Mouse (Mus musculus) A20 (cell line): ENCODE measurements around the gene Tmem179b.

Experiments
- DNase-seq: peaks from one replicate; pipeline ENCODE4 v3.0.0-alpha.2; 2011; ENCODE audit warnings: low read depth, low spot score

Tmem179b gene

DNA sequence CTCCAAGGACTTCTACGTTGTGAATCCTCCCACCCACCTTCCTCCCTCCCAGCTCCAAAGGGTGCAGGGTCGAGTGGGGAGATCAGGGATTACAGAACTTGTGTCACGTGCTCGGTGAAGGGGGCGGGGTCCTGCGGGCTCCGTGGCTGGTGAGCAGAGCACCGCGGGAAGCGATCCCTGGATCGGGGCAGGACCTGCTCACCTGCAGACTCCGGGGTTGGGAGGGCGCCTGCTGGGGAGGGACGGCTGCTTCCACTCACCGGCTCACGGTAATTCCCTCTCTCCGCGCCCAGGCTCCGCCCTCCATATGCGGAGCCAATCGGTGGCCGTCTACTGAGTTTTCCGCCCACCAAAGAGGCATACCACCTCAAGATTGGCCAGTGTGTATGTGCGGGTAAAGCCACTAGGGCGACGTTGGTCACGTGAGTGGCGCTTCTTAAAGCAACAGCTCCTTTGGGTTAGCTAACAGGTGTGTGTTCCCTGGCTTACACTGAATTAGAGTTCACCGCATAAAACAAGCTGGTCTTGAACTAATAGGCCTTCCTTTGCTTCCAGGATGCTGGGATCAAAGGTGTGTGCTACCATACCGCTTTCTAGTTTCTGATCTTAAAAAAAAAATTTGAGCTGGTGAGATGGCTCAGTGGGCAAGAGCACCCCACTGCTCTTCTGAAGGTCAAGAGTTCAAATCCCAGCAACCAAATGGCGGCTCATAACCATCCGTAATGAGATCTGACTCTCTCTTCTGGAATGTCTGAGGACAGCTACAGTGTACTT lies 11.9 kb upstream of the Tmem179b start, which contains the start of gene Taf6l:
TSS of gene Taf6l (minus strand) at position 410 of the 774 bp plus-strand sequence.
- DNase-seq, result peak; percentile 97

DNA sequence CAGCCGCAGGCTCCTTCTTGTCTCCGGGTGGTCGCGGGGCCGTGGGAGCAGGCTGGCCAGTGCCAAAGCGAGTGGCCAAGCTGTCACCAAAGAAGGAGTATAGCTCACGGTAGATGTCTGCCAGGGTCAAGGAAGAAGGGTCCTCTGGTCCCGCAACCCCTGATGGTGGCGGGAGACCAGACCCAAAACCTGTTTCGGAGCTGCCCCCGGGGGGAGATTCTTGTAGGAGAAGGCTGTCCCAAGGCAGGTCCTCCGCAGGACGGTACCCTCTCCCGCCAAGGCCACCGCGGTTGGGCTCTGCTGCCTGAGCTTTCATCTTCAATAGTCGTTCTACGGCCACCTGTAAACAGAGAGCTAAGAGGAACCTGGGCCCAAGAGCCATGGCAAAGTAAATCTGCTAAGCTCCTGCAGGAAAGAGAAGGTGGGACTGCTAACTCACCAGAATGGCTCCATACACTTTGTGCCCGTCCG lies 719 bp upstream of the Tmem179b start:
- DNase-seq, result peak; percentile 54

DNA sequence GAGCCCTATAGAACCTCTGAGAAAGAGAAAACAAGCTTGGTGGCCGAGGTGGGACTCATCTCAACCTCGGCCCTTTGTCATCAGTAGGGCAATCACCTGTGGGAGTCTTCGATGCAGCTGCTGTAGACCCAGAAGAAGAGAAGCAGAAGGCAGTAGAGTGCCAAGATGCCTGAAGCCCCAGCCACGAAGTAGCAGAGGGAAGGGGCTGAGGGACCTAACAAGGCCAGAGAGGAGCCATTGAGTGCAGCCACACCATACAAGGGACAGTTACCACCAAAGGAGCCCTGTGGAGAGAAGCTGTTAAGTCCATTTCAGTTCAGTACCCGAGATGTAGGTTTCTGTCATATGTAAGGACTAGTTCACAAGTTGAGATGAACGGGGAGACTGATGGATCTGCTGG lies 858 bp downstream of the Tmem179b start:
- DNase-seq, result peak; percentile 38

- no peak for DNase-seq
Observed at GRCm38 (mm10) chr19:8772996-8773395, 1.3 kb downstream of the Tmem179b start.

GRCm38 (mm10) chr19:8770567-8771270 lies 3.5 kb downstream of the Tmem179b start, which contains the start of gene Tmem223:
Gene Tmem223 (plus strand): TSS chr19:8770996.
- DNase-seq, result no peak

GRCm38 (mm10) chr19:8765562-8765961 lies 8.7 kb downstream of the Tmem179b start:
- DNase-seq, result no peak

- no peak for DNase-seq
Observed at GRCm38 (mm10) chr19:8763276-8763675, 11.0 kb downstream of the Tmem179b start.

- DNase-seq, result no peak
Observed at GRCm38 (mm10) chr19:8760757-8761156, 13.5 kb downstream of the Tmem179b start.

GRCm38 (mm10) chr19:8758899-8759298 lies 15.4 kb downstream of the Tmem179b start:
- no peak for DNase-seq

DNA sequence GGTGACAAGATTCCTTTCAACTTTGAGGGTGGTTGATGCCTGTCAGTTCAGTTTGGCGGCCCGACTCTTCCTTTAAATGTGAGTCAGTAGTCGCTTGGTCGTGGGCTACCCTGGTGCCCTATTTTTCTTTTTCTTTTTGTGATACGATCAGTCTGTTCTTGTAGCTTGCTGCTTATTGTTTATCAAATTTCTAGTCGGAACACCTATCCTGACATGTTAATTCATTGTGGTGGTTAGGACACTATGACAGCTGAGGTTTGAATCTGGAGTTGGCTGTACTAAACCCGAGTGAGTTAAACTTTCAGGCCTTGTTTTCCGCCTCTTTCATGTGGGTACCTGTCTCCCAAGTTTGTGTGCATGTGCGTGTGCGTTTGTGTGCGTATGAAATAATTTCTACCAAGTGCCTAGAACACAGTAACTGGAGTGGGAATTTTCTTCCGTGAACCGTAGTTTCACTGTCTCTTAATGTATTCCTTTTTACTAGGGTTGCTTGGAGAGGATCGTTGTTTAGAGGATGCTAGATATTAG lies 16.7 kb downstream of the Tmem179b start:
- DNase-seq, result no peak

- DNase-seq, result peak; percentile 98
Observed at GRCm38 (mm10) chr19:8756635-8757387, 17.5 kb downstream of the Tmem179b start, which contains the start of gene Nxf1. Gene Nxf1 (plus strand): TSS chr19:8757073.

DNA sequence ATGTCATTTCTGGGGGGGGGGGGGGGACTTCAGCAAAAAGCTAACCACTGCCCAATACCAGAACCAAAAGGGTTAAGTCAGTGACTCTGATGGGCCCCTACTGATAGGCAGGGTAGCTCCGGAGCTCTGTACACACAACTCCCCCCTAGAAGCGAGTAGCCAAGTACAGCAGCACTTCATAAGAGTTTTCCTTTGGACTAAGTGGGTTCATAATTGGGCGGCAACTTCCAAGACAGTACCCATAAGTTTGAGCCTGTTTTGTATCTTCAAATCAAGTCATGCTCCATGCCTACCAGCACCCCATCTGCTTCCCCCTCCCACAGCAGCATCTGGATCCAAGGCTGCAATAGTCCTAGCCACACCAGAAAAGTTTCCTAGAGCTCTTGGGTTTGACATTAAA lies 18.6 kb downstream of the Tmem179b start:
- no peak for DNase-seq

- DNase-seq, result no peak
Observed at GRCm38 (mm10) chr19:8747368-8747767, 26.9 kb downstream of the Tmem179b start.

DNA sequence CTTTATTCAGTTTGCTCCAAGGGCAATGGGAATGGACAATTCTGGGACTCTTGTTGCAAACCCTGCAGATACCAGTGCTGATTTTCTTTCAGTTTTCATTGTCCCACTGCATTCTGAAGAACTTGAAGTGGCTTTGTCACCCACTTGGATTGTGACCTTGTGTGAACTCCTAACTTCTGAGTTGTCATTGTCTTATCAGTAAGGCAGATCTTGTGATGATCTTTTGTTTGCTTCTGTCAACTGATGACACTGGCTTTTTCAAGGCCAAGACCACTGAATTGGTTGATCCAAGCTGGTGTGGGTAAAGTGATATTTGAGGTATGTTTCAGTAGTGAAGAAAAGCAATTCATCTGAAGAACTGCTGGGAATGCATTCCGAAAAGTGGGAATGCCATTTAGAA lies 28.9 kb downstream of the Tmem179b start:
- no peak for DNase-seq

GRCm38 (mm10) chr19:8742176-8742575 lies 32.1 kb downstream of the Tmem179b start:
- DNase-seq, result no peak

GRCm38 (mm10) chr19:8741243-8741869 lies 32.9 kb downstream of the Tmem179b start, which contains the start of gene Stx5a:
Gene Stx5a (plus strand): TSS chr19:8741413.
- DNase-seq, result peak; percentile 100

DNA sequence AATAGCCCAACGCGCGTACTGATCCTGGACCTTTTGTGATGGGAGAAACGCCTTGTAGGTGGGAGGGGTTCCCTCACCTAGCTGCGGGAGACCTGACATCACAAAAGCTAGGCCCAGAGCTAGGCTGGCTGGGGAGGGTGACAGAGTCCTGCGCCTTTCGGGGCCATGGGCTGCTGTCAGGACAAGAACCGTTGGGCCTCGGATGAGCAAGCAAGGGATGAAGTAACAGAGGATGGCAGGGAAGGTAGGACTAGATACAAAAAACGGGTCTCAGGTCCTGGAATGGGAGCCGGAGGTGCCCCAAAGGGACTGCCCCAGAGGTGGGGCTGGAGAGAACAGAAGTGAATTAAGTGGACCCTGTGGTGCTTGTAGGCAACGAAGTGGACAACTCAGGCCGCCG lies 33.7 kb downstream of the Tmem179b start, which contains the start of gene 1700092M07Rik:
TSS of gene 1700092M07Rik (plus strand) at position 116 of the 400 bp plus-strand sequence.
- DNase-seq, result no peak

- DNase-seq, result no peak
Observed at GRCm38 (mm10) chr19:8739646-8740045, 34.6 kb downstream of the Tmem179b start.

- no peak for DNase-seq
Observed at GRCm38 (mm10) chr19:8738911-8739310, 35.4 kb downstream of the Tmem179b start.

- no peak for DNase-seq
Observed at GRCm38 (mm10) chr19:8736160-8736467, 38.2 kb downstream of the Tmem179b start.
